Mouse (Mus musculus): ENCODE measurements around the gene Smpd3.
"Not testable (repeated sequence)": the region's sequence is repeated elsewhere in the genome, so short reads cannot be mapped to it uniquely, and the experiment has no call there.

Smpd3 gene

GRCm38 (mm10) chr8:106321434-106321833 lies 16.4 kb downstream of the Smpd3 start:
- DNase-seq = no peak

- no peak for DNase-seq
These were observed 17.8 kb downstream of the Smpd3 start for GRCm38 (mm10) chr8:106320002-106320401.

- DNase-seq = no peak
These were observed 20.7 kb downstream of the Smpd3 start for GRCm38 (mm10) chr8:106317091-106317490.

GRCm38 (mm10) chr8:106316506-106316905 lies 21.3 kb downstream of the Smpd3 start:
- no peak for DNase-seq

GRCm38 (mm10) chr8:106315402-106316187 lies 22.2 kb downstream of the Smpd3 start:
- DNase-seq = no peak

- no peak for DNase-seq
These were observed 24.0 kb downstream of the Smpd3 start for GRCm38 (mm10) chr8:106313799-106314198.

GRCm38 (mm10) chr8:106313120-106313737 lies 24.6 kb downstream of the Smpd3 start:
- no peak for DNase-seq

- DNase-seq = no peak
These were observed 25.8 kb downstream of the Smpd3 start for GRCm38 (mm10) chr8:106311967-106312366.

- no peak for DNase-seq
These were observed 27.6 kb downstream of the Smpd3 start for GRCm38 (mm10) chr8:106310026-106310652.

- peak; percentile 36 for DNase-seq
These were observed 29.6 kb downstream of the Smpd3 start for GRCm38 (mm10) chr8:106308082-106308786.

- peak; percentile 29 for DNase-seq
These were observed 30.2 kb downstream of the Smpd3 start for GRCm38 (mm10) chr8:106307586-106307985.

GRCm38 (mm10) chr8:106306711-106307248 lies 31.0 kb downstream of the Smpd3 start:
- DNase-seq = not testable (repeated sequence)

GRCm38 (mm10) chr8:106306076-106306475 lies 31.7 kb downstream of the Smpd3 start:
- DNase-seq = no peak

- no peak for DNase-seq
These were observed 32.5 kb downstream of the Smpd3 start for GRCm38 (mm10) chr8:106305301-106305700.

GRCm38 (mm10) chr8:106304321-106304720 lies 33.5 kb downstream of the Smpd3 start:
- DNase-seq = no peak

- DNase-seq = no peak
These were observed 36.8 kb downstream of the Smpd3 start for GRCm38 (mm10) chr8:106300739-106301715.

GRCm38 (mm10) chr8:106299686-106300085 lies 38.1 kb downstream of the Smpd3 start:
- DNase-seq = no peak

GRCm38 (mm10) chr8:106298846-106299245 lies 38.9 kb downstream of the Smpd3 start:
- no peak for DNase-seq

GRCm38 (mm10) chr8:106298261-106298660 lies 39.5 kb downstream of the Smpd3 start:
- peak; percentile 25 for DNase-seq

- no peak for DNase-seq
These were observed 45.0 kb downstream of the Smpd3 start for GRCm38 (mm10) chr8:106292484-106293396.

- no peak for DNase-seq
These were observed 48.3 kb downstream of the Smpd3 start for GRCm38 (mm10) chr8:106289464-106289863.

Data from kidney, adult 18-20 months (tissue).